Mouse (Mus musculus) intestine, embryonic 14.5 days (tissue): ENCODE measurements around the gene Prtn3. TPM values are rescaled to one million over a fixed set of nuclear protein-coding genes. Genes with fewer than 3 reads are reported as not detected.

Source experiments
- ATAC-seq: fragments of 200-750 bp; cut with Nextera tagmentation; replicated peaks from 2 replicates; pipeline ENCODE4 v1.8.0; 2017; ENCODE audit warnings: low read depth, moderate number of reproducible peaks, moderate TSS enrichment, moderate library complexity; ENCODE audit not compliant: low FRiP score, low TSS enrichment
- DNase-seq: peaks from one replicate; pipeline ENCODE4 v3.0.0-alpha.2; 2018; ENCODE audit warnings: low spot score
- H3K27ac ChIP-seq: fragments of 300-500 bp; sonication (generic); 2 replicates; pipeline ENCODE4 v1.5.1; 2014; ENCODE audit warnings: low read depth, mild to moderate bottlenecking, control low read depth
- H3K27me3 ChIP-seq: fragments of 300-500 bp; sonication (generic); replicated peaks from 2 replicates; pipeline ENCODE4 v1.6.1; 2014; ENCODE audit warnings: low read length, control low read depth; ENCODE audit not compliant: control insufficient read depth, insufficient read depth
- H3K36me3 ChIP-seq: fragments of 300-500 bp; sonication (generic); 2 replicates; pipeline ENCODE4 v1.6.1; 2014; ENCODE audit warnings: low read length, control low read depth; ENCODE audit not compliant: control insufficient read depth, insufficient read depth
- H3K4me1 ChIP-seq: fragments of 300-500 bp; sonication (generic); replicated peaks from 2 replicates; pipeline ENCODE4 v1.6.1; 2014; ENCODE audit warnings: low read length, control low read depth, mixed read lengths; ENCODE audit not compliant: control insufficient read depth, insufficient read depth
- H3K4me2 ChIP-seq: fragments of 300-500 bp; sonication (generic); 2 replicates; pipeline ENCODE4 v1.6.1; 2014; ENCODE audit warnings: low read length
- H3K4me3 ChIP-seq: fragments of 300-500 bp; sonication (generic); 2 replicates; pipeline ENCODE4 v1.5.1; 2014; ENCODE audit warnings: low read depth, low read length, control low read depth, mixed read lengths
- H3K9ac ChIP-seq: fragments of 300-500 bp; sonication (generic); 2 replicates; pipeline ENCODE4 v1.6.1; 2014; ENCODE audit warnings: mild to moderate bottlenecking, low read length
- H3K9me3 ChIP-seq: fragments of 300-500 bp; sonication (generic); 2 replicates; pipeline ENCODE4 v1.6.1; 2016; ENCODE audit warnings: low read length, control low read depth; ENCODE audit not compliant: control insufficient read depth
- WGBS: fragments of 180-500 bp; shearing (Covaris S2); extraction: QIAGEN DNeasy Blood & Tissue Kit; methylation state at CpG from one replicate; pipeline ENCODE4 v1.1.7; 2014; 5-methylcytosine and 5-hydroxymethylcytosine counted together
- microRNA-seq: library from miRNA; unstranded; fragments of <30 nt; microRNA quantifications from one replicate; pipeline ENCODE4, GENCODE M21; 2016
- polyA plus RNA-seq: library from polyadenylated mRNA; unstranded; fragments of >200 nt; fragmentation: Nextera tagmentation; extraction: Ambion mirVana; gene quantifications from 2 replicates; pipeline ENCODE4 v1.2.1, GENCODE M21; 2014

The Prtn3 gene
- polyA plus RNA-seq, 1 experiment from 2014 or later, result 5.2 TPM

- H3K27me3 ChIP-seq, result no peaks in the 10 kb centered on the region; the same call in 1 of the 2 replicates
- no peak for ATAC-seq
- peak overlapping the region; percentile 76 for H3K9ac ChIP-seq
- peaks cover 32% of the 10 kb centered on the region for H3K4me1 ChIP-seq
- DNase-seq, result peak; percentile 79
- under 1% methylated on average over 29 of the region's 29 CpGs for WGBS
- peak overlapping the region; percentile 88 for H3K4me2 ChIP-seq
- peak overlapping the region; percentile 80 for H3K27ac ChIP-seq
- H3K4me3 ChIP-seq, result peak overlapping the region; percentile 58
- H3K9me3 ChIP-seq, result no peaks in the 10 kb centered on the region
- peaks cover 23% of the 10 kb centered on the region for H3K36me3 ChIP-seq
Measured at GRCm38 (mm10) chr10:79928030-79928694, 53.9 kb downstream of the Prtn3 start.

- H3K4me3 ChIP-seq, result peak overlapping the region; percentile 58
- peak overlapping the region; percentile 54; the same call in 1 of the 2 replicates for H3K27ac ChIP-seq
- no peaks in the 10 kb centered on the region for H3K9me3 ChIP-seq
- H3K27me3 ChIP-seq, result no peaks in the 10 kb centered on the region
- peak overlapping the region; percentile 46; the same call in 1 of the 2 replicates for H3K9ac ChIP-seq
- ATAC-seq (no peak), DNase-seq (peak; percentile 55)
- 15% methylated on average over 9 of the region's 9 CpGs for WGBS
- peak overlapping the region; percentile 88 for H3K4me2 ChIP-seq
- H3K36me3 ChIP-seq, result peaks cover 30% of the 10 kb centered on the region
- H3K4me1 ChIP-seq, result peaks cover 33% of the 10 kb centered on the region
Measured at GRCm38 (mm10) chr10:79928907-79929701, 54.8 kb downstream of the Prtn3 start.

- Histone ChIP-seq H3K36me3 (peaks cover 33% of the 10 kb centered on the region), H3K27ac (no peak overlapping the region), H3K4me3 (no peak overlapping the region), H3K4me1 (peaks cover 36% of the 10 kb centered on the region), H3K27me3 (no peaks in the 10 kb centered on the region), H3K9me3 (no peaks in the 10 kb centered on the region), H3K4me2 (no peak overlapping the region), H3K9ac (0 out of 2 replicates have a peak overlapping the region, but pooled peaks have one; percentile 7)
- no peak for DNase-seq
- ATAC-seq, result no peak
- 87% methylated on average over 18 of the region's 18 CpGs for WGBS
Measured at GRCm38 (mm10) chr10:79929967-79930825, 55.9 kb downstream of the Prtn3 start.

- ATAC-seq (no peak), DNase-seq (no peak)
- H3K4me1 ChIP-seq, result peaks cover 33% of the 10 kb centered on the region
- no peak overlapping the region for H3K4me2 ChIP-seq
- no peaks in the 10 kb centered on the region for H3K9me3 ChIP-seq
- H3K4me3 ChIP-seq, result no peak overlapping the region
- H3K27me3 ChIP-seq, result no peaks in the 10 kb centered on the region
- H3K36me3 ChIP-seq, result peaks cover 39% of the 10 kb centered on the region
- H3K27ac ChIP-seq, result no peak overlapping the region
- WGBS, result 91% methylated on average over 16 of the region's 16 CpGs
- no peak overlapping the region for H3K9ac ChIP-seq
Measured at GRCm38 (mm10) chr10:79930826-79931186, 56.5 kb downstream of the Prtn3 start.

GRCm38 (mm10) chr10:79931797-79932196 is 57.5 kb downstream of the Prtn3 start:
- Histone ChIP-seq H3K9me3 (no peaks in the 10 kb centered on the region), H3K4me1 (peaks cover 37% of the 10 kb centered on the region), H3K4me2 (no peak overlapping the region), H3K27me3 (no peaks in the 10 kb centered on the region), H3K27ac (no peak overlapping the region), H3K9ac (no peak overlapping the region), H3K4me3 (no peak overlapping the region), H3K36me3 (peaks cover 44% of the 10 kb centered on the region)
- 76% methylated on average over 9 of the region's 9 CpGs for WGBS
- DNase-seq, result no peak
- no peak for ATAC-seq

GRCm38 (mm10) chr10:79932736-79933135 is 58.5 kb downstream of the Prtn3 start:
- H3K27ac ChIP-seq, result peak overlapping the region; percentile 43; the same call in 1 of the 2 replicates
- ATAC-seq, result no peak
- H3K4me1 ChIP-seq, result peaks cover 39% of the 10 kb centered on the region
- H3K27me3 ChIP-seq, result no peaks in the 10 kb centered on the region
- H3K4me2 ChIP-seq, result no peak overlapping the region
- 22% methylated on average over 8 of the region's 8 CpGs for WGBS
- H3K9ac ChIP-seq, result 0 out of 2 replicates have a peak overlapping the region, but pooled peaks have one; percentile 7
- peaks cover 53% of the 10 kb centered on the region for H3K36me3 ChIP-seq
- no peak for DNase-seq
- H3K9me3 ChIP-seq, result no peaks in the 10 kb centered on the region
- H3K4me3 ChIP-seq, result no peak overlapping the region

Small RNAs within 50 kb of the gene (microRNA-seq; reads per million reads assigned to microRNA genes)
- 0.51 reads per million for gene Mir6910

Other genes starting within 250 kb of the Prtn3 start
- 8.1 and 8.4 TPM in 2 replicates for gene Shc2, start 236.6 kb upstream of the Prtn3 start, polyA plus RNA-seq
- gene Odf3l2, start 228.7 kb upstream of the Prtn3 start, polyA plus RNA-seq, result not detected in 2 replicates
- gene Madcam1, start 209.9 kb upstream of the Prtn3 start, polyA plus RNA-seq, result 32.5 and 34.7 TPM in 2 replicates
- gene Tpgs1, start 205.1 kb upstream of the Prtn3 start, polyA plus RNA-seq, result 80.1 and 81.2 TPM in 2 replicates
- 129 and 145 TPM in 2 replicates for gene Cdc34, start 192.3 kb upstream of the Prtn3 start, polyA plus RNA-seq
- gene Gzmm, start 185.5 kb upstream of the Prtn3 start, polyA plus RNA-seq, result 0.78 and 1.2 TPM in 2 replicates
- 895 and 900 TPM in 2 replicates for gene Bsg, start 170.0 kb upstream of the Prtn3 start, polyA plus RNA-seq
- 0.09 and 0.12 TPM in 2 replicates for gene Hcn2, start 157.8 kb upstream of the Prtn3 start, polyA plus RNA-seq
- 37.9 and 40.1 TPM in 2 replicates for gene Polrmt, start 127.9 kb upstream of the Prtn3 start, polyA plus RNA-seq
- 0.26 and 0.42 TPM in 2 replicates for gene Fgf22, start 119.4 kb upstream of the Prtn3 start, polyA plus RNA-seq
- 80.3 and 90.3 TPM in 2 replicates for gene Rnf126, start 107.5 kb upstream of the Prtn3 start, polyA plus RNA-seq
- 10.1 and 11.1 TPM in 2 replicates for gene Fstl3, start 97.2 kb upstream of the Prtn3 start, polyA plus RNA-seq
- gene Prss57, start 83.5 kb upstream of the Prtn3 start, polyA plus RNA-seq, result 0.45 TPM in 1 of 2 replicates, not detected in the other
- 63.4 and 66.2 TPM in 2 replicates for gene Palm, start 80.9 kb upstream of the Prtn3 start, polyA plus RNA-seq
- 78.3 and 87.9 TPM in 2 replicates for gene Misp, start 53.5 kb upstream of the Prtn3 start, polyA plus RNA-seq
- gene Ptbp1, start 20.0 kb upstream of the Prtn3 start, polyA plus RNA-seq, result 286 and 291 TPM in 2 replicates
- gene Plppr3, start 158 bp downstream of the Prtn3 start, polyA plus RNA-seq, result 38.8 and 46.4 TPM in 2 replicates
- 0.55 TPM in 1 of 2 replicates, not detected in the other for gene Elane, start 11.8 kb downstream of the Prtn3 start, polyA plus RNA-seq
- not detected in 2 replicates for gene Cfd, start 16.4 kb downstream of the Prtn3 start, polyA plus RNA-seq
- gene Med16, start 34.4 kb downstream of the Prtn3 start, polyA plus RNA-seq, result 42.0 and 46.3 TPM in 2 replicates
- not detected in 2 replicates for gene Gm26602, start 36.4 kb downstream of the Prtn3 start, polyA plus RNA-seq
- gene Kiss1r, start 42.5 kb downstream of the Prtn3 start, polyA plus RNA-seq, result 0.46 and 0.51 TPM in 2 replicates
- gene R3hdm4, start 46.7 kb downstream of the Prtn3 start, polyA plus RNA-seq, result 122 and 126 TPM in 2 replicates
- gene Arid3a, start 52.6 kb downstream of the Prtn3 start, polyA plus RNA-seq, result 12.7 and 14.4 TPM in 2 replicates
- gene Wdr18, start 85.7 kb downstream of the Prtn3 start, polyA plus RNA-seq, result 126 and 134 TPM in 2 replicates
- 0.23 and 0.28 TPM in 2 replicates for gene Grin3b, start 96.2 kb downstream of the Prtn3 start, polyA plus RNA-seq
- 14.4 and 17.5 TPM in 2 replicates for gene Tmem259, start 109.9 kb downstream of the Prtn3 start, polyA plus RNA-seq
- 320 and 368 TPM in 2 replicates for gene Cnn2, start 114.1 kb downstream of the Prtn3 start, polyA plus RNA-seq
- gene Abca7, start 122.0 kb downstream of the Prtn3 start, polyA plus RNA-seq, result 3.7 and 3.8 TPM in 2 replicates
- gene Arhgap45, start 142.2 kb downstream of the Prtn3 start, polyA plus RNA-seq, result 6.8 and 8.0 TPM in 2 replicates
- gene Polr2e, start 165.3 kb downstream of the Prtn3 start, polyA plus RNA-seq, result 255 and 274 TPM in 2 replicates
- 607 and 623 TPM in 2 replicates for gene Gpx4, start 172.7 kb downstream of the Prtn3 start, polyA plus RNA-seq
- 14.1 TPM in 2 replicates for gene Sbno2, start 231.1 kb downstream of the Prtn3 start, polyA plus RNA-seq
- 27.0 and 27.5 TPM in 2 replicates for gene Stk11, start 241.3 kb downstream of the Prtn3 start, polyA plus RNA-seq